Mouse (Mus musculus) bone marrow macrophage, adult 2 months (primary cell): ENCODE measurements around the gene Cdpf1.

Experiments
- CTCF ChIP-seq: IDR thresholded peaks from 2 replicates; pipeline ENCODE4 v1.5.1; 2012; ENCODE audit warnings: low read depth, mild to moderate bottlenecking, low read length, moderate library complexity
- POLR2A ChIP-seq: IDR thresholded peaks from 2 replicates; pipeline ENCODE4 v1.6.1; 2012; ENCODE audit warnings: mild to moderate bottlenecking, low read depth, low read length, borderline replicate concordance

- no peak for TF ChIP-seq POLR2A
- TF ChIP-seq CTCF, result no peak
Observed at GRCm38 (mm10) chr15:85811535-85812277, at the start of gene Cdpf1.
